Mouse (Mus musculus) thymus, postnatal 25 days (tissue): ENCODE data around the gene Nppc.

Experiments
- DNase-seq: peaks from one replicate; pipeline ENCODE4 v3.0.0; 2022

Gene Nppc

DNA sequence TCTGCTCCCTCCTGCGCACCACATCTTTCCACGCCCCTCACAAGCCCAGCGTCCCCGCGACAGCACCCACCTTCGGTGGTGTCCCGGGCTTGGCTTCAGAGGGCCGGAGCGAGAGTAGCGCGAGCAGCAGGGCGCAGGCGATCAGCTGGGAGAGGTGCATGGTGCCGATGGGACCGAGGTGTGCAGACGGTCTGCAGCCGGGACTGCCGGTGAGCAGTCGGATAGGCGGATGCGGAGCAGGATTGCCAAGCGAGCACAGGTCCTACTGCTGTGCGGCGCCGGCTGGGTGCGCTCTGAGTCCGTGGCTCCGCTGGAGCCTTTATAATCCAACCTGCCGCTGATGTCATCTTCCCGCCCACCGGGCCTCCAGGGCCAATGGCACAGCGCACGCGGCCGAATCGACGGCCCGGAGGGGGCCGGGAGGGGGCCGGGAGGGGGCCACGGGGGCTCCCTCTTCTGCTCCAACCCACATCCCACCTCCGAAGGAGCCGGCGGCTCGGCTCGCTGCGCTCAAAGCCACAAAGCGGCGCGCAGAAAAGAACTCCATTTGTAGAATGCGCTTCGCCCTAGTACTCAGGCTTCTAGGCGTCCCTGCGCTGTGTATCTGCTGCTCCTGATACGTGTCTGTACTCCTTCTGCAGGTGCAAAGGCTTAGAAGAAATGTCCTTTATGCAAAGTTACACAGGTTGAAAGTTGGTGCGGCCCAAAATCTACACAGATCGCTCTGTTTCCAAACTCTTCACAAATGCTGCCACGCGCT, at the start of gene Nppc:
Gene Nppc, minus strand, starts transcription at position 293 of the 760 bp plus-strand sequence.
- peak; percentile 45 for DNase-seq

DNA sequence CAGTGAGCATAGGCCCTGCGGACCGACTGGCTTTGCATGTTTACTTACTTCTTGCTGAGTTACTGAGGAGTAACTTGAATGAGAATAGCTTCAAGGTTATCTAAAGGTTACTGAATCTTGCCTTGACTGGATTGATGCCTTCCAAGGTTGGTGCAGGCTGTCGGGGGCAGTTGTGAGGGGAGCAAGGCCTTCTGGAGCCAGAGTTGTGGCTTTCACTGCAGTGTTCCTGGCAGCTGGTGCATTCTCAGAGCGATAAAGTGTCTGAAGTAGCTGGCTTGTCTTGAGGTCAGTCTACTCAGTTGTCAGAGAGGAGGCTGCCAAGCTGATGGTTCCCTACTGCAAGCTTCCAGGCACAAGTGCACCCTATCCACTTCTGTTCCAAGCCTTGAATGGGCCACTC, 49.0 kb upstream of the Nppc start:
- DNase-seq = no peak

DNA sequence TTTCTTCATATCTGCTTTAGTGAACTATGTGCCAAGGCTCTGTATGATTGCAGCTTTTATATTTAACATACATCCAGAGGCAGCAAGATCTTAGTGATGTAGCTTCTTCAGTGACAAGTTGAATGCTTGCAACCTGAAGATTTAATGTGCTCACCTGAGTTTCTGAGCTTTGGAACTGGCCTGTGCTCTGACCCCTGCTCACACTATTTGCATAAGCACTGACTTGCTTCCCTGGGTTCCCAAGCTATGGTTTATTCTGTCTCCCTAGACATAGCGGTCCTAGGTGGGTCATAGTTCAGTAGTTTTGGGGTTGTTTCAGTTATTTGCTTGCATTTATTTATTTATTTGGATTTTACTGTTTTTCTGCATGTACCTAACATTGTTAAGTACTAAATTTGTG, 47.8 kb upstream of the Nppc start:
- no peak for DNase-seq

DNA sequence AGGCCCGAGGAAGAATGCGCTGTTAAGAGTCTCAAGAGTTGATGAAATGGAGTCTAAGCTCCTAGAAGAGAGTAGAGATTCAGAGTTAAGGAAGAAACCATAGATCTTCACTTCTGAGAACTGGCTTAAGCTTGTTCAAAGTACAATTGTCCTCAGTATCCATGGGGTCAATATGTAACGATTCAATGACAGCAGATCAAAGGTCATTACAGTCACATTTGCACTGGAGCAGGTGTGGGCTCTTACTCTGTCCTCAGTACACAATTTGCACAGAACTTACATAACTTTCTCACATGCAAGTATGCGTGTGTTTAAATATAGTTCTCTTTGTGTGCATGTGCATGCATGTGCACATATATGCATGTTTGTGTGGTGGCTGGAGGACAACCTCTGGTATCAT, 42.7 kb upstream of the Nppc start:
- DNase-seq = no peak

DNA sequence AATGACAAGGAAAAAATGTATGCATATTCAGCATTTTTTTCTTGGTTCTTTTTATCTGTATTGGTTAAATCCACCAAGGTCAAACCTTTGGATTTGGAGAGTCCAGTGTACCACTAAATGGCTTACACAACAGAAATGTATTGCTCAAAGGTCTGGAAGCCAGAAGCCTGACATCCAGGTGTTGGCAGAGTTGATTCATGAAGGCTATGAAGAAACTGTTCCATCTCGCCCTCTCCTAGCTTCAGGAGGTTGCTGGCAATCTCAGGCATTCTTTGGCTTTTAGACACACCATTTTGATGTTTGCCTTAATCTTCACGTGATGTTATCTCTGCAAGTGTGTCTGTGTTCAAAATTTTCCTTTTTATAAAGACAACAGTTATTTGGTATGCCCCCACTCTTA, 41.7 kb upstream of the Nppc start:
- DNase-seq = no peak

DNA sequence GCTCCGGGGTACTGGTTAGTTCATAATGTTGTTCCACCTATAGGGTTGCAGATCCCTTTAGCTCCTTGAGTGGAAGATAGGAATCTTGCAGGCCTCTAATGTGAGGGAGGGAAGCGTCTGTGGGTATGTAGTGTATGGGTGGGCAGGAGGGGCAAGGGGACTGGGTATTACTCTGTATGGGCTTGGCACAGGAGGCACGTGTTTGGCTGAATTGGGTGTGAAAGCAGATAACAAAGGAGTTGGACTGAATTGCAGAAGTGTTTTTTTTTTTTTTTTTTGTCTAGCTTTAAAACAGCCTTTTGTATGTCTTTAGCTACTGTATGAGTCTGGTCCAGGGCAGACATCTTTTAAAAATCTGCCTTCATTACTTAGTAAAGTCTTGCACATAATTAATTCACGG, 39.2 kb upstream of the Nppc start:
- DNase-seq = no peak

DNA sequence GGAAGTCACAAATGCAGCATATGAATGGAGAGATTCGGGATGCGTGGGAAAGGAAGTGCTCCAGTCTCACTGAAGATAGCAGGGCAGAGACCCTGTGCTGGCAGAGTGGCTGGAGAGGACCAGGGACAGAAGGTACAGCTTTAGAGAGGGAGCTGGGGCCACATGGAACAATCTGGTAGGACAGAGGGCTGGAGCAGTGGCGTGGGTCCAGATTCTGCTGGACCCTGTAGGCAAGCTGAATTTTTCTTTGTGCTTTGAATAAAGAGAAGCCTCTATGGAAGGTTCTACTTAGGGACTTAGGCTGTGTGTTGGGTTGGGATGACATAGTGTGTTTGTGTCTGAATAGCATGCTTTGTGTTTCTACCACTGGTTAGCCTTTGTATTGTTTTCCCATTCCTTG, 35.1 kb upstream of the Nppc start:
- no peak for DNase-seq

DNA sequence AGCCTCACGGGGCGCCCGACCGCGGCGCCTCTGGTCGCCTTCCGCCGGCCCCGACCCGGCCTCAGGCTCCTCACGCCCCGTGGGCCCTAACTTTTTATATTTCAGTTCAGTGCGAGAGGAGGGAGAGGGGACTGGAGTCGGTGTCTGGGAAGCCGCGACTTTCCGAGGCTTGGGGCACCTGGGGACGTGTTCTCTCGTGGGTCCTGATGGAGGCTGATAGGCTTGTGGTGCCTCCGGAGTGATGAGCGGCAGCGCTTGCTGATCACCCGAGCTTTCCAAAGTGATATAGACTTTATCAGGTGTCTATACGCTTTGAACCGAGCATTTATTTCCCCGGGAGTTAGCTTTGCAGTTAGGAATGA, 33.6 kb upstream of the Nppc start:
- no peak for DNase-seq

DNA sequence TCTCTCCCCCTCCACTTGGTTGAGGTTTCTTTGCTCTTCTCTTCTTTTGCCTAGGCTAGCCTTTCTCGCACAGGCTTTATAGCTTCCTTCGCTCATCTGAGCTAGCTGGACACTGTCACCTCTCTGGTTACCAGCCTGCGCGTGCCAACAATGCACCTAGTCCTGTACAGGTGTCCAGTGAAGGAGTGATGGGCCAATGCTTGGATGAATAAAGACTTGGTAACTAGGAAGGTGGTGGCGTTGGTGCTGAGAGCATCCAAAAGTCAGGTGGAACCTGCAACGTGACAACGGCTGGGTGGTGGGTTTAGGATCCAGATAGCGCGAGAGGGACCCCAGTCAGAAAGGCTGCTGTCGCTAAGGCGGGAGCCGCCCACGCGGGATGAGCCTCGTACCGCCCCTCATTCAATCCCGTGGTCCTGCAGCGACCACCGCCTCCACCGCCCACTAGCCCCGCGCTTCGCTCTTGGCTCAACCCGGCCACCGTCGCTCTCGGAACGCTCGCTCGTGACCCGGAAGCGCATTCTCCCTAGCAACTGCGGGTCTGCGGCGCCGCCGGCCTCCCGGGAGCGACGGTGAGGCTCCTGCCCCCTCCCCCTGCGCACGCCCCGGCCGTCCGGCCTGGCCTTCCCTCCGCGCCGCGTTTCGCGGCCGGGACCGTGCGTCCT, 33.1 kb upstream of the Nppc start, which contains the start of gene Dis3l2:
Gene Dis3l2, plus strand, starts transcription at position 509 of the 665 bp plus-strand sequence.
- DNase-seq = peak; percentile 81

DNA sequence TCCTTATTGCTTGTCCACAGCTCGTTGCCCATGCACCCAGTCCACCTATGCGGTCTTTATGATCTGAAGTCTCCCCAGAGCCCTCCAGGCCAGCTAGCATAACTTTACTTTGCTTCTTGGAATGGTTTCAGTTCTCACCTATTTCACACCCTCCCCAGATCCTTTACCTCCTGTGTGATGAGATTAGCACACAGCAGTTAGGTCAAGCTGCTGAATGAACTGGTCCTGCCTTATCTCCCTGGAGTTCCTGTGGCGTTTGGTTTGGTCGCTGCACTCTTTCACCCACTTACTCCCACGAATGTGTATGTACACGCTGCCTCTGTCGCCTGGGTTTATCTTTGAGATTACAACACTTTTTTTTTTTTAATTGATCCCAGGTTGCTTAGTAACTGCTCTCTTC, 30.0 kb upstream of the Nppc start:
- no peak for DNase-seq

DNA sequence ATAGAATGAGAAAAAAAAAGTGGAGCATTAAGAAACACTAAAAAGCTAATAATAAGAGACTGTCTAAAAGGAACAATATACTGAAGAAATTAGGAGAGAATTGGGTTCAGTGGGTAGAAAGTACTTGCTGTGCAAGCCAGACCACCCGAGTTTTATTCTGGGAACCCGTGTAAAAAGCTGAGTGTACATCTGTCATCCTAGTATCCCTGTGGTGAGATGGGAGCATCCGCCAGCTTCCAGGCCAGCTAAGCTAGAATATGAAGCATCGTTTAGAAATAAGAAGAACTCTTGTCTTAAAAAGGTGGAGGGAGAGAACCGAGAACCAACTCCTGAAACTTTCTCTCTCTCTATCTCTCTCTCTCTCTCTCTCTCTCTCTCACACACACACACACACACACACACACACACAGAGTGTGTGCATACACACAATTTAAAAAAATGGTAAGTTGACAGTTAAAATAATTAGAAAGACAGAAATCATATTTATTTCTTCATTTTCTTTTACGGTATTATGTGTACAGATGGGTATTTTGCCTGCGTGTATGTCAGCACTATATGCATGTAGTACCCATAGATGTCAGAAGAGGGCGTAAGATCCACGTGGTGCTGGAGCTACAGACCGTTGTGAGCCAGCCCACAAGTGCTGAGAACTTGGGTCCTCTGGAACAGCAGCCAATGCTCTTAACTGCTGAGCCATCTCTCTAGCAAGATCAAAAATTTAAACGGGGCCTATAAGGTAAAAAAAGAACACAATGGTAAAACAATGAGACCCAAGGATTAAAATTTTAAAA, 29.2 kb upstream of the Nppc start:
- DNase-seq = no peak

DNA sequence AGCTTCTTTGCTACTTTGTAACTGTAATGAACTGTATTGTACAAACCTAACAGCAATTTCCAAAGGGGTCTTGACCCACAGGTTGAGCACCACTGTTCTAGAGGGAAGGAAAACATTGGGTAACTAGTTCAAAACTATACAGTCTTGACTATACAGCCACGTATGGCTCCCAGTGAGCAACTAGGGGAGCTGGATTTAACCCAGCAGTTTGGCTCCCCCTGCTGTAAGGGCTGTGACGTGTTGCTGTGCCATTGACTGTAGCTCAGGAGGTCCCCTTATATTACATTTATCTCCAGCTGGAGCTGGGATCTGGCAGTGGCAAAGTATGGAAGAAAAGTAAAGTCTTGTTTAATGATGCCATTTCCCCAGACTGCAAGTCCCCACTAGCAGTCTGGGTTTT, 28.4 kb upstream of the Nppc start:
- peak; percentile 35 for DNase-seq

DNA sequence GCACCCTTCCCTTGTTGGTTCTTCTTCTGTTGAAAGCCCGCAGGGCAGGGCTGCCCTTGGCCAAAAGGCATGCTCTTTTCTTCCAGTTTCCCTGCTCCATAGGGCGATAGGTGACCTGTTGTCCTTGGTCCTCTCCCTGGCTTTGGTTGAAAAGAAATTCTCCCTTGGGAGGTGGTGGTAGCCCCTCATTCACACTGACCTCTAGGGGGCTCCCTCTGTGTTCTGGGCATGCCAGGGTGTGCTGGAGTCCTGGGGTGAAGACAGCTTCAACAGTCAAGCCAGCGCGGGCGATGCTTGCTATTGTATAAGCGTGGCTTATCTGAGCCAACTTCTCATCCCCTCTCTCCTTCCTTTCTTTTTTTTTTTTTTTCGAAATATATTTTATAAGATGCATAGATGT, 26.6 kb upstream of the Nppc start:
- DNase-seq = peak; percentile 29

DNA sequence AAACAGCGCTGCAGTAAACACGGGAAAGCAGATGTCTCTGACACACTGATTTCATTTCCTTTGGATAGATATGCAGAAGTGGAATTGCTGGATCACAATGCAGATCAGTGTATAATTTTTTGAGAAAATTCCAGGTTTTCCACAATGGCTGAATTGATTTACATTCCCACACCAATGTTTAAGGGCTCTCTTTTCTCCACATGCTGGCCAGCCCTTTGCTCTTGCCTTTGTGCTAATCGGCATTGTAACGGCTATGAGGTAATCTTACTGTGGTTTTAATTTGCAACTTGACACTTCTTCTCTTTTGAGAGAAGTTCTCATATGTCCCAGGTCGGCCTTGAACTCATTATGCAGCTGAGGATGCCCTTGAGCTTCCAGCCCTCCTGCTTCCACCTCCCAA, 20.7 kb upstream of the Nppc start:
- DNase-seq = no peak

DNA sequence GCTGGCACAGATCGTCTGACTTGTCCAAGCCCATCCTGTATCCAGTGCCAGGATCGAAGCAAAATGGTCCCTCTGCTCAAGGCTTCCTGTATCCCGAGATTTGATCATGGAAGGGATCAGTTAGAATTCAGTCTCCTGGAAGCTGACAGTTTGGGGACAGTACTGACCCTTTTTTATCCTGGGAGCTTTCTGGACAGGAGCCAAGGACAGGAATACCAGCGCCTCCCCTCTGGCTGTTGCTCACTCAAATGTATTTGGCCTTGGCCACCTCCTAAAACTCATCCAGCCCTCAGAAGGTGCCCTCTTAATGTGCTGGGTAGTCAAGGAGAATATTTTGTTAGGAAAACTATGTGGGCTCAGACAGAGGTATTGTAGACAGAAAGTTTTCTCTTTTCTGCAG, 16.9 kb upstream of the Nppc start:
- DNase-seq = no peak

DNA sequence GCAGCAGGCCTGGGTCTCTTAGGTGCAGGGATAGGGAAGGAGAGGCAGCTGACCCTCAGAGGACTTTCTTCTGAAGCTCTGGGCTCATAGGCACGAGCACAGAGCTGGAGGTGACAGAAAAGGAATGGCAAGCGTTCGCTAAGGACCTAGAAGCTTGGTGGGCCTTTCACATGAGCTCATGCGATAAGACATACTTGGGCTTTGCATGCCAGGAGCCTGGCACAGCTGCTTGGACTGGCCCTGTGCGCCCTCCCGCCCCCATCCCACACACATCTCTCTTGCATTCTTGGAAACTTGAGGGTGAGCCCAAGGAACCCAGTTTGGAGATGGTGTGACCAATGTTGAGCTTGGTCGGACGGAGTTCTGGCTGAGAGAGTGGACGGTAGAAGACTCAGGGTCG, 8.3 kb upstream of the Nppc start:
- no peak for DNase-seq

DNA sequence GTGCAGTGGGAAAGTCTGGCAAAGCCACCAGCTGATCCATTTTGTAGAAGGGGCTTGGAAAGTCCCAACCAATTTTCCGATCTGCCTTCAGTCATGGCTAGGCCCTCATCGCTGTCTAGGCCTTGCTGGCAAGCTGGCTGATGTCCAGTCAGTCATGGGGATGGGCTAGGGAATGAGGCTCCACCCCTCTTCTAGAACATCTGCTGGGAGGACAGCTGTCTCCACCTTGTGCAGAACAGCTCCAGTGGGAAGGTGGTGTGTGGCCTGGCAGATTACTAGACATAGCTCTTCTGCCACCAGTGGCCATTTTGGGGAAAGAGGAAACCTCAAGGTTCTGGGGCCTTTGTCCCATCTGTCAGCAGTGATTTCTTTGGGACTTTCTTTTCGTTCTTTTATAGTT, 7.3 kb upstream of the Nppc start:
- no peak for DNase-seq

DNA sequence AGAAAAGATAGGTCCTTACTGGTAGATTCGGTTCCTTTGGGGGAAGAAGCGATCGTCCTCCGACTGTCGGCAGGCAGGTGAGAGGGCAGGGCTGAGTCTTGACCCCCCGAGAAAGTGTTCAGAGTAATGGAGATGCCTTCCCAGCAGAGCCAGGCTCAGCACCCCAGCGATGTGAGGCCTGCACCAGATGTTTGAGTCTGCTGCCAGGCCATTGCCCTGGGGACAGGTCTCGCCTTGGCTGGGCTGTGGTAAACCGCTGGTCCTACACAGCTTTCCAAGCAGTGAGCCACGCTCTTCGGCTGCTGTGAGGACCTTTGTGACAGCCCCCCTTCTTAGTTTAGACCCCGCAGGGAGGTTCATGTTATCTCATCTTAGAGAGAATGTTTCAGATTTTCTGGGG, 4.8 kb upstream of the Nppc start:
- DNase-seq = no peak

DNA sequence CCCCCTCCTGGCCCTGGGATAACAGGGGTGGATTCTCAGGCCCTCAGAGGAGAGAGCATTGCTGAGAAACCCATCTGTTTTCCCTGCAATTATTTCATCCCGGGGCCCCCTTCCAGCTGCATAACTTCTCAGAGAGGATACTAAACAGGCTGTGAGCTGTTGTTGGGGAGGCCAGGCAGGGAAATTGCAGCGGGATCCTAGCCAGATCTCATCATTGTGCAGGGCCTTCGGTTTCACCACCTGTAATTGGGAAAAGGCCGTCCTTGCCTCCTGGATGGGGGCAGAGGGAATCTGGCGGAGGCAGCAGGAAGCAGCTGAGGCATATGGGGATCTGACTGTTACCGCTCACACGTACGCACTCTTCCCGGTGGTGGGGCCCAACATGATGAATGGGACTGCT, 4.0 kb upstream of the Nppc start:
- no peak for DNase-seq

DNA sequence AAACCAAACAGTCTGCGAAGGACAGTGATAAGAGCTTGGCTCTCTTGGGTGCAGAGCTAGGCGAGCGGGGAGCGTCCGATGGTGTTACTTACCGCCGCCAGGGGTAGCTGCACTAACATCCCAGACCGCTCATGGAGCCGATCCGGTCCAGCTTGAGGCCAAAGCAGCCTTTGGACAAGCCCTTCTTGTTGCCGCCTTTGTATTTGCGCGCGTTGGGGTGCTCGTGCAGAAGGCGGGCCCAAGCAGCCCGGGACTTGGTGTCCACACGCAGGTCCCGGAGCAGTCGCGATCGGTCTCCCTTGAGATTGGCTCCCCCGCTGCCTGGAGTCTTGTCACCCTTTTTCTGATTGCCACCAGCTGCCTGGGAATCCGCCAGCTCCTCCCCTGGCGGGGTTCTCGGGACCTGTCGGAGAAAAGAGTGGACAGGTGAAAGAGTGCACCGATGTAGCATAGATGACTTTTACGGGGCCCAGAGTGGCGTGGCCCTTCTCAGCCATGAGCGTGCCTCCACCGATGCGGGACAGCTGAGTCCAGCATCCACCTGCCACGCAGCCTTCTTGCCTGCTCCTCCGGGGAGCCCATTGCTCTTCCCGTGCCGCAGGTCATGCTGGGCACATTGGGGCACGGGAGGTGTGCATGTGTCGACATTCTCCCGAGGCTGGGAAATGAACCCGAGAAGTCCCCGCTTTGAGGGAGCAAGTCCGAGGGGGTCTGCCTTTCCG, 658 bp downstream of the Nppc start:
- peak; percentile 6 for DNase-seq

DNA sequence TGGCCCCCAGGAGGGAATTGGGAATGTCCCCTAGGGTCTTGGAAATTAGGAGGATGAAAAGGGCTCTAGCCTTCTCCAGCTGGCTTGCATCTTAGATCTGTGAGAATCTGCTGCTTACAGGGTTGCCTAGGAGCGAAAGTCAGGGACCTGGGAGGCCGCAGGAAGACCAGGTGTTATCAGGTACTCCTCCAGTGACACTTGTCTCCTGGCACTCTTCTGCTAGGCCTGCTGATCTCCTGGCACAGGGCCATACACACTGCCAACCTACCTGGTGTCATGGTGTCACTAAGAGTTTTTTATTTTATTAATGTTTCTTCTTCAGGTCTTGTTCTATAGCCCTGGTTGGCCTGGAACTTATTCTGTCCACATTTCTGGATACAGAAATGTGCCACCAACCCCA, 5.3 kb downstream of the Nppc start:
- no peak for DNase-seq

DNA sequence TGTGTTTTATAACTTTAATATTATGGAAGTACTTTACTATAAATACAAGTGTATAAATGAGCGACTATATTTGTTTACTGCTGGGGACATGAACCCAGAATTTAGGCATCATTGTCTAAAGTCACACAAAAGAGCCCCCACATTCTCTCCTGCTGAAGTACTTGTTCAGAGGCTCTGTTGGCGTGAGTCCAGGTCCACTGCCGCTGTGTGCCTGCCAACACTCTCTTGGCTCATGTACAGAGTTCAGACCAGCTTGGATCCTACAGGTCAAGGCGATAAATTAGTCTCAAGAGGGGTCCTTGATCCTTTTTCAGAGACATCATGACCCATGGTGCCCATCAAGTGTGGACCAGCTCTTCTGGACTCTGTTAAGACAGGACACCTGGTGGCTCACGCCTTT, 13.3 kb downstream of the Nppc start:
- no peak for DNase-seq

DNA sequence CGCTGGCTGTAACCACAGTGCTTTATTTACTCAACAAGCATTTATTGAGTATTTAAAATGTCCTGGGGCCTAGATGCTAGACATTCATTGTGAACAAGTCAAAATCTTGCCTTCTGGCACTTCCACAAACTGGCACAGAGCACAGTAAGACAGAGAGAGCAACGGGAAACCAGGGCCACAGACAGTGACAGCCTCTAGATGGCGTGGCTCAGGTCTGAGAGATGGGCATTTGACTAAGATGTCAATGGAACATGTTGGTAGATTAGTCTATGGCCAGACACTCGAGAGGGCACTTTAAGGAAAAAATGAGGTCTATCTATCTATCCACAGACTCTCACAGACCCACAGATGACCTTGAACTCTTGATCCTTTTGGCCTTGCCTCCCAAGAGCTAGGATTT, 17.7 kb downstream of the Nppc start:
- DNase-seq = no peak
